Mouse (Mus musculus): ENCODE data around the gene Rab3c.

GRCm38 (mm10) chr13:110218497-110218896 is 62.3 kb downstream of the Rab3c start:
- TF ChIP-seq CTCF (IDR thresholded peaks at IDR 0.05; ENCODE audit: extremely low read depth, insufficient read depth, low read length), result no peak
- no peak for TF ChIP-seq POLR2A (IDR thresholded peaks at IDR 0.05; ENCODE audit: extremely low read depth, insufficient read depth, low read length)

Data from cortical plate, adult 2 months (tissue).